Mouse (Mus musculus) midbrain, embryonic 13.5 days (tissue): ENCODE results near the gene Ubl4b. TPM values are rescaled to one million over a fixed set of nuclear protein-coding genes. Genes with fewer than 3 reads are reported as not detected.

ENCODE experiments used
- ATAC-seq: fragments of 200-750 bp; cut with Nextera tagmentation; 2 replicates; pipeline ENCODE4 v1.8.0; 2017; ENCODE audit warnings: mild to moderate bottlenecking, moderate TSS enrichment, moderate library complexity
- H3K27ac ChIP-seq: fragments of 300-500 bp; sonication (generic); 2 replicates; pipeline ENCODE4 v1.5.1; 2015; ENCODE audit warnings: inconsistent platforms, mild to moderate bottlenecking, moderate library complexity
- H3K27me3 ChIP-seq: fragments of 300-500 bp; sonication (generic); 2 replicates; pipeline ENCODE4 v1.6.1; 2015; ENCODE audit warnings: mild to moderate bottlenecking, inconsistent platforms
- H3K36me3 ChIP-seq: fragments of 300-500 bp; sonication (generic); 2 replicates; pipeline ENCODE4 v1.6.1; 2015; ENCODE audit warnings: mild to moderate bottlenecking, inconsistent platforms
- H3K4me1 ChIP-seq: fragments of 300-500 bp; sonication (generic); replicated peaks from 2 replicates; pipeline ENCODE4 v1.6.1; 2015; ENCODE audit warnings: inconsistent platforms
- H3K4me2 ChIP-seq: fragments of 300-500 bp; sonication (generic); replicated peaks from 2 replicates; pipeline ENCODE4 v1.6.1; 2015; ENCODE audit warnings: moderate library complexity, mild to moderate bottlenecking, inconsistent platforms
- H3K4me3 ChIP-seq: fragments of 300-500 bp; sonication (generic); replicated peaks from 2 replicates; pipeline ENCODE4 v1.5.1; 2015; ENCODE audit warnings: mild to moderate bottlenecking, inconsistent platforms
- H3K9ac ChIP-seq: fragments of 300-500 bp; sonication (generic); replicated peaks from 2 replicates; pipeline ENCODE4 v1.6.1; 2015; ENCODE audit warnings: mild to moderate bottlenecking, inconsistent platforms
- H3K9me3 ChIP-seq: fragments of 300-500 bp; sonication (generic); 2 replicates; pipeline ENCODE4 v1.6.1; 2016; ENCODE audit warnings: mild to moderate bottlenecking, inconsistent platforms
- WGBS: fragments of 180-500 bp; shearing (Covaris S2); methylation state at CpG from one replicate; pipeline ENCODE4 v1.1.7; 2015; 5-methylcytosine and 5-hydroxymethylcytosine counted together
- polyA plus RNA-seq: library from polyadenylated mRNA; unstranded; fragments of >200 nt; fragmentation: Nextera tagmentation; extraction: Ambion mirVana; gene quantifications from 2 replicates; pipeline ENCODE4 v1.2.1, GENCODE M21; 2015

Ubl4b gene
- polyA plus RNA-seq, 1 experiment from 2014 or later = not detected

- H3K4me2 ChIP-seq = no peak overlapping the region
- H3K9me3 ChIP-seq = no peaks in the 10 kb centered on the region
- WGBS = 88% methylated on average over 3 of the region's 3 CpGs
- no peak overlapping the region for H3K27ac ChIP-seq
- H3K9ac ChIP-seq = no peak overlapping the region
- H3K4me3 ChIP-seq = no peak overlapping the region
- H3K27me3 ChIP-seq = peaks cover 16% of the 10 kb centered on the region
- ATAC-seq = no peak
- no peaks in the 10 kb centered on the region for H3K36me3 ChIP-seq
- peaks cover 11% of the 10 kb centered on the region for H3K4me1 ChIP-seq
Observed at GRCm38 (mm10) chr3:107511416-107511815, 43.5 kb downstream of the Ubl4b start.

GRCm38 (mm10) chr3:107508696-107509095 lies 46.2 kb downstream of the Ubl4b start:
- no peak for ATAC-seq
- Histone ChIP-seq H3K9me3 (no peaks in the 10 kb centered on the region), H3K4me2 (no peak overlapping the region), H3K4me1 (peaks cover 20% of the 10 kb centered on the region), H3K4me3 (no peak overlapping the region), H3K9ac (no peak overlapping the region), H3K36me3 (no peaks in the 10 kb centered on the region), H3K27me3 (0 out of 2 replicates have a peak, but pooled peaks cover 3% of the 10 kb centered on the region), H3K27ac (no peak overlapping the region)
- WGBS = 78% methylated on average over 8 of the region's 8 CpGs

GRCm38 (mm10) chr3:107507966-107508365 lies 46.9 kb downstream of the Ubl4b start:
- Histone ChIP-seq H3K27me3 (no peaks in the 10 kb centered on the region), H3K4me3 (no peak overlapping the region), H3K9ac (no peak overlapping the region), H3K4me2 (no peak overlapping the region), H3K36me3 (no peaks in the 10 kb centered on the region), H3K4me1 (peaks cover 20% of the 10 kb centered on the region), H3K9me3 (no peaks in the 10 kb centered on the region), H3K27ac (no peak overlapping the region)
- WGBS = 89% methylated on average over 9 of the region's 9 CpGs
- no peak for ATAC-seq

- H3K27ac ChIP-seq = 0 out of 2 replicates have a peak overlapping the region, but pooled peaks have one; percentile 67
- H3K4me3 ChIP-seq = no peak overlapping the region
- H3K9me3 ChIP-seq = no peaks in the 10 kb centered on the region
- H3K4me2 ChIP-seq = no peak overlapping the region
- H3K9ac ChIP-seq = no peak overlapping the region
- no peaks in the 10 kb centered on the region for H3K36me3 ChIP-seq
- no peaks in the 10 kb centered on the region for H3K27me3 ChIP-seq
- no peak for ATAC-seq
- H3K4me1 ChIP-seq = peaks cover 31% of the 10 kb centered on the region
- 52% methylated on average over 4 of the region's 4 CpGs for WGBS
Observed at GRCm38 (mm10) chr3:107506531-107506930, 48.3 kb downstream of the Ubl4b start.

- Histone ChIP-seq H3K27ac (peak overlapping the region; percentile 67), H3K9me3 (no peaks in the 10 kb centered on the region), H3K27me3 (no peaks in the 10 kb centered on the region), H3K9ac (no peak overlapping the region; the same call in 1 of the 2 replicates), H3K4me3 (no peak overlapping the region), H3K4me1 (peaks cover 35% of the 10 kb centered on the region), H3K4me2 (no peak overlapping the region), H3K36me3 (no peaks in the 10 kb centered on the region)
- 15% methylated on average over 4 of the region's 4 CpGs for WGBS
- peak; percentile 71 for ATAC-seq
Observed at GRCm38 (mm10) chr3:107505464-107506367, 49.2 kb downstream of the Ubl4b start.

- H3K36me3 ChIP-seq = peaks cover 5% of the 10 kb centered on the region; the same call in 1 of the 2 replicates
- no peaks in the 10 kb centered on the region for H3K9me3 ChIP-seq
- H3K9ac ChIP-seq = no peak overlapping the region
- no peak overlapping the region for H3K27ac ChIP-seq
- peaks cover 35% of the 10 kb centered on the region for H3K4me1 ChIP-seq
- H3K27me3 ChIP-seq = no peaks in the 10 kb centered on the region
- H3K4me2 ChIP-seq = no peak overlapping the region
- 60% methylated on average over 1 of the region's 1 CpGs for WGBS
- no peak overlapping the region for H3K4me3 ChIP-seq
- no peak for ATAC-seq
Observed at GRCm38 (mm10) chr3:107504542-107504941, 50.3 kb downstream of the Ubl4b start.

GRCm38 (mm10) chr3:107503716-107504115 lies 51.2 kb downstream of the Ubl4b start:
- Histone ChIP-seq H3K36me3 (peaks cover 5% of the 10 kb centered on the region; the same call in 1 of the 2 replicates), H3K27ac (no peak overlapping the region), H3K9me3 (no peaks in the 10 kb centered on the region), H3K4me2 (no peak overlapping the region), H3K9ac (no peak overlapping the region), H3K4me3 (no peak overlapping the region), H3K4me1 (peaks cover 35% of the 10 kb centered on the region), H3K27me3 (no peaks in the 10 kb centered on the region)
- no peak for ATAC-seq
- WGBS = 78% methylated on average over 2 of the region's 2 CpGs

Other genes starting within 250 kb of the Ubl4b start
- 10.7 and 12.0 TPM in 2 replicates for gene Rbm15, start 221.4 kb downstream of the Ubl4b start, polyA plus RNA-seq
- 1.4 and 1.8 TPM in 2 replicates for gene Kcnc4, start 95.5 kb downstream of the Ubl4b start, polyA plus RNA-seq
- gene Slc6a17, start 37.1 kb downstream of the Ubl4b start, polyA plus RNA-seq = 6.0 and 13.4 TPM in 2 replicates
- 0.49 and 1.2 TPM in 2 replicates for gene Alx3, start 40.0 kb upstream of the Ubl4b start, polyA plus RNA-seq
- not detected in 2 replicates for gene Gm10961, start 76.2 kb upstream of the Ubl4b start, polyA plus RNA-seq
- gene Strip1, start 76.6 kb upstream of the Ubl4b start, polyA plus RNA-seq = 152 and 156 TPM in 2 replicates
- 108 and 116 TPM in 2 replicates for gene Ahcyl1, start 141.5 kb upstream of the Ubl4b start, polyA plus RNA-seq
- 4.9 and 5.3 TPM in 2 replicates for gene Csf1, start 205.4 kb upstream of the Ubl4b start, polyA plus RNA-seq